Mouse (Mus musculus) liver, postnatal 0 days (tissue): ENCODE measurements around the gene Mcl1. TPM values are rescaled to one million over a fixed set of nuclear protein-coding genes. Genes with fewer than 3 reads are reported as not detected.
A peak's percentile ranks its signal among the peaks of the same experiment; 100 is the strongest.

Source experiments
- ATAC-seq: fragments of 200-750 bp; cut with Nextera tagmentation; 2 replicates; pipeline ENCODE4 v1.8.0; 2017; ENCODE audit warnings: mild to moderate bottlenecking, moderate library complexity
- DNase-seq: peaks from one replicate; pipeline ENCODE4 v3.0.0-alpha.2; 2016
- H3K27ac ChIP-seq: fragments of 300-500 bp; sonication (generic); 2 replicates; pipeline ENCODE4 v1.5.1; 2014; ENCODE audit warnings: antibody characterized with exemption, moderate library complexity, mild to moderate bottlenecking, low read depth
- H3K27me3 ChIP-seq: fragments of 300-500 bp; sonication (generic); 2 replicates; pipeline ENCODE4 v1.6.1; 2014; ENCODE audit warnings: low read length, control low read depth, mixed read lengths; ENCODE audit not compliant: insufficient read depth
- H3K36me3 ChIP-seq: fragments of 300-500 bp; sonication (generic); replicated peaks from 2 replicates; pipeline ENCODE4 v1.6.1; 2014; ENCODE audit warnings: mild to moderate bottlenecking, control low read depth, low read length, moderate library complexity, mixed read lengths; ENCODE audit not compliant: insufficient read depth
- H3K4me1 ChIP-seq: fragments of 300-500 bp; sonication (generic); 2 replicates; pipeline ENCODE4 v1.6.1; 2014; ENCODE audit warnings: antibody characterized with exemption, mild to moderate bottlenecking, control low read depth; ENCODE audit not compliant: insufficient read depth
- H3K4me2 ChIP-seq: fragments of 300-500 bp; sonication (generic); 2 replicates; pipeline ENCODE4 v1.6.1; 2014; ENCODE audit warnings: low read depth, mild to moderate bottlenecking, low read length, moderate library complexity, mixed read lengths
- H3K4me3 ChIP-seq: fragments of 300-500 bp; sonication (generic); 2 replicates; pipeline ENCODE4 v1.5.1; 2014; ENCODE audit warnings: low read depth, low read length
- H3K9ac ChIP-seq: fragments of 300-500 bp; sonication (generic); replicated peaks from 2 replicates; pipeline ENCODE4 v1.6.1; 2014; ENCODE audit warnings: mild to moderate bottlenecking, moderate library complexity
- H3K9me3 ChIP-seq: fragments of 300-500 bp; sonication (generic); 2 replicates; pipeline ENCODE4 v1.6.1; 2016; ENCODE audit warnings: mild to moderate bottlenecking, control low read depth, low read length, mixed read lengths
- CTCF ChIP-seq: sonication (generic); IDR thresholded peaks from 2 replicates; pipeline ENCODE4 v1.5.1; 2016; ENCODE audit warnings: antibody characterized with exemption, low read depth
- EP300 ChIP-seq: IDR thresholded peaks from 2 replicates; pipeline ENCODE4 v1.6.1; 2016; ENCODE audit warnings: antibody characterized with exemption, low read depth, mild to moderate bottlenecking
- whole genome bisulfite sequencing: fragments of 180-500 bp; shearing (Covaris S2); extraction: QIAGEN DNeasy Blood & Tissue Kit; methylation state at CpG from one replicate; pipeline ENCODE4 v1.1.7; 2014; ENCODE audit not compliant: insufficient replicate concordance; 5-methylcytosine and 5-hydroxymethylcytosine counted together
- polyA plus RNA-seq: library from polyadenylated mRNA; unstranded; fragments of >200 nt; fragmentation: Nextera tagmentation; extraction: Ambion mirVana; gene quantifications from 2 replicates; pipeline ENCODE4 v1.2.1, GENCODE M21; 2015

Gene Mcl1
- polyA plus RNA-seq, 1 experiment from 2014 or later = 36.2 TPM

- H3K36me3 ChIP-seq = peaks cover 37% of the 10 kb centered on the region
- H3K4me3 ChIP-seq = peak overlapping the region; percentile 99
- DNase-seq = peak; percentile 78
- H3K4me2 ChIP-seq = peak overlapping the region; percentile 78
- H3K4me1 ChIP-seq = peaks cover 46% of the 10 kb centered on the region
- ATAC-seq = peak; percentile 26
- H3K9me3 ChIP-seq = no peaks in the 10 kb centered on the region
- H3K9ac ChIP-seq = peak overlapping the region; percentile 99
- no peak; the same call in 1 of the 2 replicates for TF ChIP-seq EP300
- no peak for TF ChIP-seq CTCF
- H3K27ac ChIP-seq = peak overlapping the region; percentile 99
- under 1% methylated on average over 77 of the region's 113 CpGs for WGBS
- H3K27me3 ChIP-seq = no peaks in the 10 kb centered on the region
Measured at GRCm38 (mm10) chr3:95658868-95659712, 502 bp downstream of the Mcl1 start.

- TF ChIP-seq EP300 = no peak
- no peak for TF ChIP-seq CTCF
- no peaks in the 10 kb centered on the region for H3K9me3 ChIP-seq
- ATAC-seq = no peak
- H3K4me3 ChIP-seq = peak overlapping the region; percentile 99
- peaks cover 42% of the 10 kb centered on the region for H3K36me3 ChIP-seq
- peak overlapping the region; percentile 78 for H3K4me2 ChIP-seq
- peak overlapping the region; percentile 99 for H3K9ac ChIP-seq
- no peaks in the 10 kb centered on the region for H3K27me3 ChIP-seq
- DNase-seq = no peak
- peaks cover 49% of the 10 kb centered on the region for H3K4me1 ChIP-seq
- WGBS = under 1% methylated on average over 8 of the region's 8 CpGs
- H3K27ac ChIP-seq = peak overlapping the region; percentile 99
Measured at GRCm38 (mm10) chr3:95659948-95660347, 1.4 kb downstream of the Mcl1 start.

GRCm38 (mm10) chr3:95660788-95661478 lies 2.3 kb downstream of the Mcl1 start:
- Histone ChIP-seq H3K9ac (peak overlapping the region; percentile 99), H3K9me3 (no peaks in the 10 kb centered on the region), H3K36me3 (peaks cover 42% of the 10 kb centered on the region), H3K4me2 (peak overlapping the region; percentile 78), H3K27ac (peak overlapping the region; percentile 99), H3K4me1 (peaks cover 54% of the 10 kb centered on the region), H3K4me3 (peak overlapping the region; percentile 99), H3K27me3 (no peaks in the 10 kb centered on the region)
- no peak for DNase-seq
- 20% methylated on average over 2 of the region's 2 CpGs for WGBS
- TF ChIP-seq CTCF (no peak), EP300 (no peak)
- ATAC-seq = no peak

GRCm38 (mm10) chr3:95661945-95662715 lies 3.5 kb downstream of the Mcl1 start:
- no peak for TF ChIP-seq CTCF
- peak; percentile 38 for TF ChIP-seq EP300
- peak overlapping the region; percentile 99 for H3K27ac ChIP-seq
- peak overlapping the region; percentile 78 for H3K4me2 ChIP-seq
- H3K4me3 ChIP-seq = peak overlapping the region; percentile 99
- peak overlapping the region; percentile 35; the same call in 1 of the 2 replicates for H3K9ac ChIP-seq
- ATAC-seq = no peak
- peaks cover 66% of the 10 kb centered on the region for H3K4me1 ChIP-seq
- WGBS = 18% methylated on average over 7 of the region's 7 CpGs
- no peak for DNase-seq
- H3K27me3 ChIP-seq = no peaks in the 10 kb centered on the region
- H3K9me3 ChIP-seq = no peaks in the 10 kb centered on the region
- H3K36me3 ChIP-seq = peaks cover 42% of the 10 kb centered on the region

DNA sequence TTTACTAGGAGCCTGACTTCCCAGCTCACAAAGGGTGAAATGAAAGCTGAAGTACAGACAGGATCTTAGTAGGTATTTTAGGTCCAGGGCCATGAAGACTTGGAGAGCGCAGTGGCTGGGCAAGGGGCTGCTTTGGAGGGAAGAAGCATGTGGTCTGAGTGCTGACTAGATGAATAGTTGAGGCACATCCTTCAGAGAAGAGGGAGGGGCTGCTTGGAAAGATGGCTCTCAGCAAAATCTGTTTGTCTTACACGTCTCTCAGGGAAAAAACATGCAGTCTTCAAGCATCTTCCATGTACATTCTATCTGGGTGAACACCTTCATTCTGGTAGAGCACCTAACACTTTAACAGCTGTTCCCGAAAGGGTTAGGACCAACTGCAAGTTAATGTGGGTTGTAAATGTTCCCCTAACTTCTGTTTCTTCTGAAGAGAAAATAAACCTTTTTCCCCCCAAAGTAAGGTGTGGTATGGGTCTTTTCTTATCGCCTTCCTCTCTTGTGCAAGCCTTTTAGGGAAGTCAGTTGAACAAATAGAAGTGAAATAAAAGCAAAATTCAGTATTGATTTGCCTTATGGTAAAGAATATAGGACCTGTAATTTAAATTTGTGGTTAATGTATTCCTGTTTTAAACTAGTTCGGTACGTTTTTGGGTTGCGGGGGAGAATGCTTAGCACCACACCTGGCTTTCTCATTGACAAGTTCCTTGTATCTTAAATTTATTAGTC lies 4.3 kb downstream of the Mcl1 start:
- H3K9me3 ChIP-seq = no peaks in the 10 kb centered on the region
- ATAC-seq (no peak), DNase-seq (no peak)
- 65% methylated on average over 7 of the region's 7 CpGs for WGBS
- H3K4me3 ChIP-seq = peak overlapping the region; percentile 99; the same call in 1 of the 2 replicates
- H3K9ac ChIP-seq = peak overlapping the region; percentile 35; the same call in 1 of the 2 replicates
- peaks cover 66% of the 10 kb centered on the region for H3K4me1 ChIP-seq
- TF ChIP-seq CTCF (no peak), EP300 (no peak)
- no peaks in the 10 kb centered on the region for H3K27me3 ChIP-seq
- peaks cover 42% of the 10 kb centered on the region for H3K36me3 ChIP-seq
- peak overlapping the region; percentile 99 for H3K27ac ChIP-seq
- peak overlapping the region; percentile 78 for H3K4me2 ChIP-seq
